Mouse (Mus musculus) hindbrain, embryonic 14.5 days (tissue): ENCODE measurements around the gene Fmo2. TPM values are rescaled to one million over a fixed set of nuclear protein-coding genes. Genes with fewer than 3 reads are reported as not detected.

Experiments used
- ATAC-seq: fragments of 200-750 bp; cut with Nextera tagmentation; 2 replicates; pipeline ENCODE4 v1.8.0; 2017; ENCODE audit warnings: moderate number of reproducible peaks, mild to moderate bottlenecking, moderate TSS enrichment, moderate library complexity; ENCODE audit not compliant: low FRiP score
- DNase-seq: peaks from one replicate; pipeline ENCODE4 v3.0.0-alpha.2; 2015; ENCODE audit warnings: low spot score
- H3K27ac ChIP-seq: fragments of 300-500 bp; sonication (generic); 2 replicates; pipeline ENCODE4 v1.5.1; 2014; ENCODE audit warnings: mild to moderate bottlenecking, moderate library complexity
- H3K27me3 ChIP-seq: fragments of 300-500 bp; sonication (generic); 2 replicates; pipeline ENCODE4 v1.6.1; 2014; ENCODE audit warnings: mild to moderate bottlenecking, low read length, mixed read lengths; ENCODE audit not compliant: control insufficient read depth, insufficient read depth
- H3K36me3 ChIP-seq: fragments of 300-500 bp; sonication (generic); replicated peaks from 2 replicates; pipeline ENCODE4 v1.6.1; 2014; ENCODE audit not compliant: control insufficient read depth, insufficient read depth
- H3K4me1 ChIP-seq: fragments of 300-500 bp; sonication (generic); replicated peaks from 2 replicates; pipeline ENCODE4 v1.6.1; 2014; ENCODE audit warnings: antibody characterized with exemption, low read length, mixed read lengths; ENCODE audit not compliant: control insufficient read depth, insufficient read depth
- H3K4me2 ChIP-seq: fragments of 300-500 bp; sonication (generic); replicated peaks from 2 replicates; pipeline ENCODE4 v1.6.1; 2014; ENCODE audit warnings: mild to moderate bottlenecking, moderate library complexity
- H3K4me3 ChIP-seq: fragments of 300-500 bp; sonication (generic); replicated peaks from 2 replicates; pipeline ENCODE4 v1.5.1; 2014; ENCODE audit warnings: mild to moderate bottlenecking, low read length
- H3K9ac ChIP-seq: fragments of 300-500 bp; sonication (generic); 2 replicates; pipeline ENCODE4 v1.6.1; 2014
- H3K9me3 ChIP-seq: fragments of 300-500 bp; sonication (generic); 2 replicates; pipeline ENCODE4 v1.6.1; 2016; ENCODE audit warnings: low read length; ENCODE audit not compliant: control insufficient read depth
- WGBS: fragments of 180-500 bp; shearing (Covaris S2); extraction: QIAGEN DNeasy Blood & Tissue Kit; methylation state at CpG from one replicate; pipeline ENCODE4 v1.1.7; 2014; 5-methylcytosine and 5-hydroxymethylcytosine counted together
- polyA plus RNA-seq: library from polyadenylated mRNA; unstranded; fragments of >200 nt; fragmentation: Nextera tagmentation; extraction: Ambion mirVana; gene quantifications from 2 replicates; pipeline ENCODE4 v1.2.1, GENCODE M21; 2014

The Fmo2 gene
- polyA plus RNA-seq, 1 experiment from 2014 or later: 0.12 TPM

GRCm38 (mm10) chr1:162895900-162896299, 2.6 kb downstream of the Fmo2 start:
- H3K4me3 ChIP-seq: no peak overlapping the region
- no peaks in the 10 kb centered on the region for H3K36me3 ChIP-seq
- H3K4me1 ChIP-seq: no peaks in the 10 kb centered on the region
- H3K9me3 ChIP-seq: no peaks in the 10 kb centered on the region
- H3K4me2 ChIP-seq: no peak overlapping the region
- peak; percentile 62; the same call in 1 of the 2 replicates for ATAC-seq
- peak; percentile 84 for DNase-seq
- no peak overlapping the region for H3K27ac ChIP-seq
- no peak overlapping the region for H3K9ac ChIP-seq
- H3K27me3 ChIP-seq: no peaks in the 10 kb centered on the region
- WGBS: 44% methylated on average over 6 of the region's 6 CpGs

- ATAC-seq (no peak), DNase-seq (no peak)
- H3K4me2 ChIP-seq: no peak overlapping the region
- H3K36me3 ChIP-seq: no peaks in the 10 kb centered on the region
- WGBS: 92% methylated on average over 6 of the region's 6 CpGs
- no peaks in the 10 kb centered on the region for H3K9me3 ChIP-seq
- H3K27ac ChIP-seq: no peak overlapping the region
- no peak overlapping the region for H3K4me3 ChIP-seq
- no peak overlapping the region for H3K9ac ChIP-seq
- no peaks in the 10 kb centered on the region for H3K27me3 ChIP-seq
- H3K4me1 ChIP-seq: no peaks in the 10 kb centered on the region
Measured at GRCm38 (mm10) chr1:162893014-162893413, 5.5 kb downstream of the Fmo2 start.

GRCm38 (mm10) chr1:162891980-162892451, 6.5 kb downstream of the Fmo2 start:
- DNase-seq (no peak), ATAC-seq (no peak)
- no peak overlapping the region for H3K9ac ChIP-seq
- no peaks in the 10 kb centered on the region for H3K27me3 ChIP-seq
- WGBS: 77% methylated on average over 6 of the region's 6 CpGs
- no peak overlapping the region for H3K4me2 ChIP-seq
- no peaks in the 10 kb centered on the region for H3K9me3 ChIP-seq
- H3K36me3 ChIP-seq: no peaks in the 10 kb centered on the region
- no peaks in the 10 kb centered on the region for H3K4me1 ChIP-seq
- H3K4me3 ChIP-seq: no peak overlapping the region
- H3K27ac ChIP-seq: no peak overlapping the region

GRCm38 (mm10) chr1:162888646-162889045, 9.9 kb downstream of the Fmo2 start:
- Histone ChIP-seq H3K27ac (no peak overlapping the region), H3K27me3 (no peaks in the 10 kb centered on the region), H3K9ac (no peak overlapping the region), H3K36me3 (no peaks in the 10 kb centered on the region), H3K4me3 (no peak overlapping the region), H3K4me2 (no peak overlapping the region), H3K9me3 (no peaks in the 10 kb centered on the region), H3K4me1 (no peaks in the 10 kb centered on the region)
- no peak for ATAC-seq
- 91% methylated on average over 12 of the region's 12 CpGs for WGBS
- no peak for DNase-seq

GRCm38 (mm10) chr1:162887644-162888043, 10.9 kb downstream of the Fmo2 start:
- no peak overlapping the region for H3K27ac ChIP-seq
- no peak overlapping the region for H3K9ac ChIP-seq
- H3K4me3 ChIP-seq: no peak overlapping the region
- no peaks in the 10 kb centered on the region for H3K27me3 ChIP-seq
- 97% methylated on average over 7 of the region's 7 CpGs for WGBS
- H3K4me1 ChIP-seq: no peaks in the 10 kb centered on the region
- H3K36me3 ChIP-seq: no peaks in the 10 kb centered on the region
- ATAC-seq: no peak
- no peak for DNase-seq
- H3K4me2 ChIP-seq: no peak overlapping the region
- no peaks in the 10 kb centered on the region for H3K9me3 ChIP-seq

GRCm38 (mm10) chr1:162886138-162886816, 12.2 kb downstream of the Fmo2 start:
- no peak overlapping the region for H3K4me3 ChIP-seq
- H3K4me1 ChIP-seq: no peaks in the 10 kb centered on the region
- ATAC-seq (no peak), DNase-seq (no peak)
- H3K9me3 ChIP-seq: no peaks in the 10 kb centered on the region
- H3K27ac ChIP-seq: no peak overlapping the region
- H3K27me3 ChIP-seq: no peaks in the 10 kb centered on the region
- no peak overlapping the region for H3K9ac ChIP-seq
- WGBS: 83% methylated on average over 11 of the region's 11 CpGs
- no peak overlapping the region for H3K4me2 ChIP-seq
- H3K36me3 ChIP-seq: no peaks in the 10 kb centered on the region

GRCm38 (mm10) chr1:162882681-162883080, 15.8 kb downstream of the Fmo2 start:
- H3K4me2 ChIP-seq: no peak overlapping the region
- no peak overlapping the region for H3K4me3 ChIP-seq
- no peak overlapping the region for H3K27ac ChIP-seq
- no peaks in the 10 kb centered on the region for H3K4me1 ChIP-seq
- H3K36me3 ChIP-seq: no peaks in the 10 kb centered on the region
- no peaks in the 10 kb centered on the region for H3K27me3 ChIP-seq
- DNase-seq (no peak), ATAC-seq (no peak)
- 80% methylated on average over 4 of the region's 4 CpGs for WGBS
- no peaks in the 10 kb centered on the region for H3K9me3 ChIP-seq
- H3K9ac ChIP-seq: no peak overlapping the region

GRCm38 (mm10) chr1:162879595-162880369, 18.7 kb downstream of the Fmo2 start:
- Histone ChIP-seq H3K36me3 (no peaks in the 10 kb centered on the region), H3K4me1 (no peaks in the 10 kb centered on the region), H3K27me3 (no peaks in the 10 kb centered on the region), H3K9me3 (no peaks in the 10 kb centered on the region), H3K9ac (no peak overlapping the region), H3K27ac (no peak overlapping the region), H3K4me2 (no peak overlapping the region), H3K4me3 (no peak overlapping the region)
- WGBS: 67% methylated on average over 11 of the region's 11 CpGs
- ATAC-seq (no peak), DNase-seq (no peak)

GRCm38 (mm10) chr1:162875091-162875490, 23.4 kb downstream of the Fmo2 start:
- H3K4me2 ChIP-seq: no peak overlapping the region
- DNase-seq (no peak), ATAC-seq (no peak)
- H3K9ac ChIP-seq: no peak overlapping the region
- H3K4me3 ChIP-seq: no peak overlapping the region
- no peaks in the 10 kb centered on the region for H3K27me3 ChIP-seq
- H3K9me3 ChIP-seq: no peaks in the 10 kb centered on the region
- 84% methylated on average over 3 of the region's 3 CpGs for WGBS
- no peaks in the 10 kb centered on the region for H3K36me3 ChIP-seq
- H3K4me1 ChIP-seq: no peaks in the 10 kb centered on the region
- no peak overlapping the region for H3K27ac ChIP-seq
